Mouse (Mus musculus) kidney, embryonic 16.5 days (tissue): ENCODE results near the gene Cstl1. TPM values are rescaled to one million over a fixed set of nuclear protein-coding genes. Genes with fewer than 3 reads are reported as not detected.

Experiments used
- ATAC-seq: fragments of 200-750 bp; cut with Nextera tagmentation; 2 replicates; pipeline ENCODE4 v1.8.0; 2017; ENCODE audit warnings: moderate TSS enrichment; ENCODE audit not compliant: low FRiP score, low TSS enrichment
- H3K27ac ChIP-seq: fragments of 300-500 bp; sonication (generic); 2 replicates; pipeline ENCODE4 v1.5.1; 2014; ENCODE audit warnings: low read length
- H3K27me3 ChIP-seq: fragments of 300-500 bp; sonication (generic); 2 replicates; pipeline ENCODE4 v1.6.1; 2014; ENCODE audit warnings: low read length, control low read depth, mixed read lengths; ENCODE audit not compliant: insufficient read depth
- H3K36me3 ChIP-seq: fragments of 300-500 bp; sonication (generic); 2 replicates; pipeline ENCODE4 v1.6.1; 2014; ENCODE audit warnings: low read length, control low read depth, mixed read lengths; ENCODE audit not compliant: insufficient read depth
- H3K4me1 ChIP-seq: fragments of 300-500 bp; sonication (generic); 2 replicates; pipeline ENCODE4 v1.6.1; 2014; ENCODE audit warnings: low read length, control low read depth, mixed read lengths; ENCODE audit not compliant: insufficient read depth
- H3K4me2 ChIP-seq: fragments of 300-500 bp; sonication (generic); replicated peaks from 2 replicates; pipeline ENCODE4 v1.6.1; 2014; ENCODE audit warnings: low read depth, low read length
- H3K4me3 ChIP-seq: fragments of 300-500 bp; sonication (generic); 2 replicates; pipeline ENCODE4 v1.5.1; 2014; ENCODE audit warnings: mild to moderate bottlenecking, low read length
- H3K9ac ChIP-seq: fragments of 300-500 bp; sonication (generic); replicated peaks from 2 replicates; pipeline ENCODE4 v1.6.1; 2014; ENCODE audit warnings: low read length
- H3K9me3 ChIP-seq: fragments of 300-500 bp; sonication (generic); 2 replicates; pipeline ENCODE4 v1.6.1; 2016; ENCODE audit warnings: low read length, control low read depth
- WGBS: fragments of 180-500 bp; shearing (Covaris S2); extraction: QIAGEN DNeasy Blood & Tissue Kit; methylation state at CpG from one replicate; pipeline ENCODE4 v1.1.7; 2014; 5-methylcytosine and 5-hydroxymethylcytosine counted together
- polyA plus RNA-seq: library from polyadenylated mRNA; unstranded; fragments of >200 nt; fragmentation: Nextera tagmentation; extraction: Ambion mirVana; gene quantifications from 2 replicates; pipeline ENCODE4 v1.2.1, GENCODE M21; 2015

Cstl1 gene
- polyA plus RNA-seq = not detected in 2 replicates

DNA sequence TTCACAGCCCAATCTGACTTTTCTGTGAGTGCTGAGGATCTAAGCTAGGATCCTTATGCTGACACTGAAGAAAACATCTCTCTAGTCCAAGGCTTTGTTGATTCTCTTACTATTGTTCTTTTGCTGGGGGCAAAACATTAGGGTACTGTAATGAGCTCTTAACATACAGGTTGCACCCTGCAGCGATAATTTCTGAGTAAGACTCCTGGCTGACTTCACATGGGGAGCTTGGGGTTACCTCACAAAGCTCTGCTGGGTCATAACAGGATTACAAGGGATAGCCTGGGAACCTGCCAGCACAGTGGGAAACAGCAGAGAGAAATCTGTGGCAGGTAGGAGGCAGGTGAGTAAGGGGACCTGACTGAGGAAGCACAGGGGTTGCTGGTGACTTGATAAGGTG, at the start of gene Cstl1:
Gene Cstl1 (plus strand): TSS at position 301 of the 400 bp plus-strand sequence.
- ATAC-seq = no peak
- Histone ChIP-seq H3K27ac (no peak within 1 kb of the TSS), H3K9ac (no peak within 1 kb of the TSS), H3K36me3 (no peaks in the 10 kb centered on the region), H3K4me1 (no peaks in the 10 kb centered on the region), H3K9me3 (no peaks in the 10 kb centered on the region), H3K27me3 (no peaks in the 10 kb centered on the region), H3K4me2 (no peak within 1 kb of the TSS), H3K4me3 (no peak within 1 kb of the TSS)
- 79% methylated on average over 1 of the region's 1 CpGs for WGBS

DNA sequence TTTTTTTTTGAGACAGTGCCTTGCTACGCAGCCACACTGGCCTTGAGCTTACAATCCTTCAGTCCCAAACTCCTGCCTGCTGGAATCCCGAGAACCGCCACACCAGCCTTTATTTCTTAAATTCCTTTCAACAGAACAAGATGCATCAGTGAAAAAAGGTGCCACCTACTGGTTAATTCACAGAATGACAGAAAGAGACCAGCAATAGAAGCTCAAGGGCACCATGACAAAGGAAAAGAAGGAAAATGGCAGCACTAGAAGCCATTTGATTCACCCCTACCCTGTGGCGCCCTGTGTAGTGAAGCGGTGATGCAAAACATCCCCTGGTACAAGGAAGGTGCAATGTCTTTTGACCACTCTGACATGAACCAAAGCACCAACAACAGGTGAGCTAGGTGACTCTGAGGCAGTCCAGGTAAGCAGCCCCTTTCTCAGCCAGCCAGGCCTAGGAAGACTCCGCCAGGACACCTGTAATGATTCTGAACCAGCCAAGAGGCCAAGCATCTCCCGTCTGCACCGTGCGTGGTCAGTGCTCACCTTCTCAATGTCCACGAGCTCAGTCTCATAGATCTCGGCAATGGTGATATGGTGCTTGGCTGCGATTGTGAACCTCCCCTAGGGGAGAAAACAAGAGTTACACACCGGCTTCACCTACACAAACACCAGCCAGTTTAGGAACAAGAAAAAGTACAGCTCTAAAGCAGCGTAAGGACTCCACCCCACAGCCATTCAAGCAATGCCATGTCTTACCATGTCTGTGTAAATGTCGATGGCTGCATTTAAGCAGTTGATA, 43.6 kb upstream of the Cstl1 start:
- Histone ChIP-seq H3K4me3 (no peak overlapping the region), H3K9me3 (no peaks in the 10 kb centered on the region), H3K27me3 (no peaks in the 10 kb centered on the region), H3K27ac (no peak overlapping the region), H3K9ac (no peak overlapping the region), H3K4me1 (no peaks in the 10 kb centered on the region), H3K36me3 (0 out of 2 replicates have a peak, but pooled peaks cover 5% of the 10 kb centered on the region), H3K4me2 (no peak overlapping the region)
- peak; percentile 46; the same call in 1 of the 2 replicates for ATAC-seq
- 78% methylated on average over 15 of the region's 15 CpGs for WGBS

DNA sequence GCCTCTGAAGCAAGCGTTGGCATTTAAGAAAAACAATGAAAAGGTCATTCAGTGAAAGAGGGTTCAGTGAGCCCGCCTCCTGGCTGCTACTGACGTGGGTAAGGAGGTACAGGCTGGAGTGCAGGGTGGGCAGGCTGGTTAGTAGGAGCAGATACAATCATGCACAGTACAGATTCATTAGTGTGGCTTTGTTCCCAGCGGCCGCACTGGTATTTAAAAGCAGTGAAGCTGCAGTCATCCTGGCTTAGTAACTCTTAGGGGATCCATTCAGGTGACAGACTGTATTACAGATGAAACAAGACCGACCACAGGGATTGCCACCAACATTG, 43.0 kb upstream of the Cstl1 start:
- no peak overlapping the region for H3K27ac ChIP-seq
- no peak overlapping the region for H3K9ac ChIP-seq
- WGBS = 75% methylated on average over 6 of the region's 6 CpGs
- ATAC-seq = no peak
- H3K4me3 ChIP-seq = no peak overlapping the region
- H3K27me3 ChIP-seq = no peaks in the 10 kb centered on the region
- H3K36me3 ChIP-seq = peaks cover 7% of the 10 kb centered on the region; the same call in 1 of the 2 replicates
- no peaks in the 10 kb centered on the region for H3K4me1 ChIP-seq
- H3K4me2 ChIP-seq = no peak overlapping the region
- no peaks in the 10 kb centered on the region for H3K9me3 ChIP-seq

DNA sequence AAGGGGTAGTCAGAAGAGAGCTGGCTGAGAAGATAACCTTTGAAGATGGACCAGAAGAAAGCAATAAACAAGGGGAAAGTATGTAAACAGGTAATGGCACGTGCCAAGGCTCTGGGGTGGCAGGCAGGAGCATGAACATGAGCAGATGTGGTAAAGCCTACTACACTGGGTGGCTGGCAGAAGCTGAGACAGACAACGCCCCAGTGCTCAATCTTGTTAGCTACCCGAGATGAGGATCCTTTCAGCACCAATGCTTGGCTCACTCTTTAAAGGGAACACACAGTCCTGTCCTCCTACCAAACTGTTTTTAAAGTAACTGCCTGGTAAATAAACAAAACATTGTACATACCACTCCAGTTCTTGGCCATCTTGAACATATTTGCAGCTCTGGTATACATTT, 37.8 kb upstream of the Cstl1 start:
- H3K4me1 ChIP-seq = no peaks in the 10 kb centered on the region
- H3K9ac ChIP-seq = no peak overlapping the region
- no peaks in the 10 kb centered on the region for H3K27me3 ChIP-seq
- no peak for ATAC-seq
- H3K27ac ChIP-seq = no peak overlapping the region
- WGBS = 86% methylated on average over 3 of the region's 3 CpGs
- peaks cover 4% of the 10 kb centered on the region; the same call in 1 of the 2 replicates for H3K36me3 ChIP-seq
- H3K9me3 ChIP-seq = no peaks in the 10 kb centered on the region
- no peak overlapping the region for H3K4me2 ChIP-seq
- H3K4me3 ChIP-seq = no peak overlapping the region

DNA sequence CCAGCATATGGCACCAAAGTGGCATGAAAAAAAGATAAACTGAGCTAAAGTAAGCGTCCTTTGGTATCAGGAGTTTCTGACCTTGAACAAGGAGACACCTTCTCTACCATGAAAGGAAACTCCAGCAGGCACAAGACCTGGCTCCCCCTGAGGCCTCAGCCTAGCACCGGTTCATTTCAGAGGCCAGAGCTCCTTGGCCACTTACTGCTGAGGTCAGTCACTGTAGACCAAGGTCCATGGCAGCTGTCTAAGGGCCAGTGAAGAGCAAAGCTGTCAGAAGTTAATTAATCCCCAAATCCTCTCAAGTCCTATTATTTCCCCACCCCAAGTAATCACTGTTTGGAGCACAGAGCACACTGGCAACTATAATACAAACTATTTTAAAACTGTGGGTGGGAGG, 33.1 kb upstream of the Cstl1 start:
- 55% methylated on average over 2 of the region's 2 CpGs for WGBS
- 0 out of 2 replicates have a peak, but pooled peaks have one; percentile 9 for ATAC-seq
- Histone ChIP-seq H3K4me3 (no peak overlapping the region), H3K9me3 (no peaks in the 10 kb centered on the region), H3K4me2 (no peak overlapping the region), H3K36me3 (peaks cover 3% of the 10 kb centered on the region; the same call in 1 of the 2 replicates), H3K27ac (no peak overlapping the region), H3K27me3 (no peaks in the 10 kb centered on the region), H3K4me1 (no peaks in the 10 kb centered on the region), H3K9ac (no peak overlapping the region)

DNA sequence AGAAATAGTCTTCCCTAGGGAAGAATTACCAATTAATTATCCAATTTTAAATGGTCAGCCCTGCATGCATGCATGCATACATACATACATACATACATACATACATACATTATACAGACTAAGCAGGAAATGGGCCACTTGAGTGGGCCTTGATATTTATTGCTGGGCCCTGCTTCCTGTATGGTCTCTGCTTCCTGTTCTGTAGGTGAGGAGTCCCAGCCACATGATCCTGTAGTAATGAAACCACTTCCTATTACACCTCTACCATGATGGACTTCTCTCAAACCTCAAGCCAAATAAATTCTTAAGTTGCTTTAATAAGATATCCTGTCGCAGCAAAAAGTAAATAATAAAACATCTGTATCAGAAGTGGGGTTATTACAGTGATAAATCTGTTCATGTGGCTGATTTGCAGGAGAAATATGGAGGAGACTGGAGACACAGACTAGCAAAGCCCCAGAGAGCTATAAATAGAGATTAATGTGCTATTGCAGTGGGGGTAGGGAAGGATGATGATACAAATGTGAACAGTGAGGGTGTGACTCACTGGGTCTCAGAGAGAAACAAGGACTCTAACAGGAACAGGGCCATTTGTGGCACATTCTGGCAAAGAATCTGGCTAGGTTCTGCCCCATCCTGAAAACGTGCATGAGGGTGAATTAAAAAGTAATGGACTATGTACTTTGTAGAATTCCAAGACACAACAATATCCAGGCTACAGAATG, 30.7 kb upstream of the Cstl1 start:
- 51% methylated on average over 2 of the region's 2 CpGs for WGBS
- no peak for ATAC-seq

DNA sequence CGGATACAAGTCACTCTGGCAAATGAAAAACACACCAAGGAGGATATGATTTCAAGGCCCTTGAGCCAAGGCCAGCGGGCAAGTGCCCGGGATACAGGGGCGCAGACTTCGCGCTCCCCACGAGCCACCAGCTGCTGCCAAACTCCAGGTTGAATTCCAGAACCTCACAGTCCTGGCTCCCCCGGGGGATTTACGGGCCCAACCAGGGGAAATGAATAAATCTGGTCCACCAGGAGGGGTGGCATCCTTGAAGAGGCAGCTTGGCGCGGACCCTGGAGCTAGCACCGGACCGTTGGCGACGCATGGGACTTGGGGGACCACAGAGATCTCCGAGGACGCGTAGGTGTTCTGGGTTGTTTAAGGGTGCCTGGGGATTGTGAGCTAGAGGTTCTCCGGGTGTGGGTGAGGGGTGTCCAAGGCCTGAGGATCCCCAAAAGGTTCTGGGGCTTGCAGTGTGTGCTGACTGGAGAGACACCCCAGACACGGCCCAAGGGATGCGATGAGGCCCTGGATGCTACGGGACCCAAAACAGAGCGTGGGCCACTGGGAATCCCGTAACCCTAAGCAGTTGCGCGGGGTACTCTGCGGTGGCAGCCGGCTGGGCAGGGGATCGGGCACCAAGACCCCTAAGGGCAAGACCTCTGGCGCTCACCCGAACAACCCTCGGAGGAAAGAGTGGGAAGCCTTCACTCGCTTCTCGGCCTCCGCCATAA, 18.4 kb upstream of the Cstl1 start:
- peak; percentile 83; the same call in 1 of the 2 replicates for ATAC-seq
- no peaks in the 10 kb centered on the region for H3K27me3 ChIP-seq
- H3K36me3 ChIP-seq = 0 out of 2 replicates have a peak, but pooled peaks cover 2% of the 10 kb centered on the region
- H3K4me2 ChIP-seq = peak overlapping the region; percentile 94
- H3K9ac ChIP-seq = peak overlapping the region; percentile 82
- H3K27ac ChIP-seq = no peak overlapping the region
- H3K9me3 ChIP-seq = peaks cover 8% of the 10 kb centered on the region; the same call in 1 of the 2 replicates
- under 1% methylated on average over 35 of the region's 35 CpGs for WGBS
- H3K4me1 ChIP-seq = peaks cover 9% of the 10 kb centered on the region
- peak overlapping the region; percentile 66 for H3K4me3 ChIP-seq

More for the DNA sequence above, 30.7 kb upstream of the Cstl1 start:
- Histone ChIP-seq H3K36me3 (no peaks in the 10 kb centered on the region), H3K4me2 (no peak overlapping the region), H3K9me3 (no peaks in the 10 kb centered on the region), H3K4me1 (no peaks in the 10 kb centered on the region), H3K27me3 (no peaks in the 10 kb centered on the region), H3K27ac (no peak overlapping the region), H3K9ac (no peak overlapping the region), H3K4me3 (no peak overlapping the region)

DNA sequence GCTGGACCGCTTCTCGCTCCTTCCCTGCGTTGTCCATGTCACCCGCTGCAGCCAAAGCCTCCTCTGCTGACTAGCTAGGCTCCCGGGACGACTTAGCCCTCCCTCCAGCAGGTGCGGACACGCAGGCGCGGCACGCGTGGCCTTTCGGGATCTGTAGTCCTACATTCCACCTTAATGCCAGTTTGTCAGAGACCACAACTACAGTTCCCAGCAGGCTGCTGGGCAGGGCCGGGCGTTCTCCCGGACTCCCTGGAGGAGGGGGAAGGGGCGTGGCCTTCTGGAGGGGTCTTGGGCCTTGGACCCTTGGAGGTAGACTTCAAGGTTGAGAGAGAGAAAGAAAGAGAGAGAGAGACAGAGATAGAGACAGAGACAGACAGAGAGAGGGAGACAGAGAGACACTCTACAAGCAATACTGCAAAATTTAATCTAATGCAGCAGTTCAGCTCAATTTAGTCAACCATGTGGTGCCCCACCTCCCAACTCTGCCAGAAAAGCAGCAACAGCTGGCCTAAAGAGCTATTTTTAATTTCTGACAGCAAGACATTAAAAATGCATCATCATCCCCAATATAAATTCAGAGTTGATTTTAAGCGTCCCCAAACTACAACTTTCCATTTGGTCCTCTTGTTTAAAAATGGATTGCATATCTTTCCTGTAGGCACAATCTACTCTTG, 17.7 kb upstream of the Cstl1 start, which contains the start of gene Napb:
Gene Napb (minus strand): TSS at position 141 of the 674 bp plus-strand sequence.
- 4% methylated on average over 18 of the region's 18 CpGs for WGBS

DNA sequence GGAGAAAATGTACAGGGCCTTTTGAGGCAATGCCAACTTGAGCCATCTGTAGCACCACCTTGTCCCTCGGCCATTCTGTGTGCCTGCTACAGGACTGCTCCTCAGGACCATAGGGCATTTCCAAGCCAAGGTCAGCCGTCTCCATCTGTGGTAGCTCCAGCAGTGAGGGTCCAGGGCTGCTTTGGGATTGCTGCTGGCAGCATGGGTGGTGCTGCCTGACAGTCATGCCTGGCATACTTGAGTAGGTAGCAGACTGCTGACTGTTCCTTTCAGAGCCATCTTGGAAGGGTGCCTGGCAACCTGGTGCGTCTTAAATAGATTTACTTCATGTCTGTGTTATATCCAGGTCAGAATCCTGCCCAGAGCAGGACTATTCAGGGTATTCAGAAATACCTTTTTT, 7.2 kb upstream of the Cstl1 start:
- 85% methylated on average over 3 of the region's 3 CpGs for whole genome bisulfite sequencing
- no peak for ATAC-seq
- H3K4me2 ChIP-seq = no peak overlapping the region
- no peak overlapping the region for H3K9ac ChIP-seq
- H3K9me3 ChIP-seq = 0 out of 2 replicates have a peak, but pooled peaks cover 3% of the 10 kb centered on the region
- H3K27me3 ChIP-seq = no peaks in the 10 kb centered on the region
- H3K36me3 ChIP-seq = no peaks in the 10 kb centered on the region
- H3K4me1 ChIP-seq = no peaks in the 10 kb centered on the region
- no peak overlapping the region for H3K27ac ChIP-seq
- no peak overlapping the region for H3K4me3 ChIP-seq

More for the DNA sequence above, 17.7 kb upstream of the Cstl1 start, which contains the start of gene Napb:
- peak; percentile 100 for ATAC-seq
- peaks cover 9% of the 10 kb centered on the region for H3K4me1 ChIP-seq
- peak within 1 kb of the TSS; percentile 94 for H3K4me2 ChIP-seq
- no peaks in the 10 kb centered on the region for H3K27me3 ChIP-seq
- no peak within 1 kb of the TSS for H3K27ac ChIP-seq
- H3K9ac ChIP-seq = peak within 1 kb of the TSS; percentile 82
- peak within 1 kb of the TSS; percentile 66 for H3K4me3 ChIP-seq
- 0 out of 2 replicates have a peak, but pooled peaks cover 2% of the 10 kb centered on the region for H3K36me3 ChIP-seq
- peaks cover 8% of the 10 kb centered on the region; the same call in 1 of the 2 replicates for H3K9me3 ChIP-seq
